Mouse (Mus musculus): Measurements from ENCODE around the gene Gm10719. TPM values are rescaled to one million over a fixed set of nuclear protein-coding genes. Genes with fewer than 3 reads are reported as not detected.
"Not testable (repeated sequence)": the region's sequence is repeated elsewhere in the genome, so short reads cannot be mapped to it uniquely, and the experiment has no call there.

The Gm10719 gene
- polyA plus RNA-seq, 1 experiment from 2014 or later: 0.30 TPM

DNA sequence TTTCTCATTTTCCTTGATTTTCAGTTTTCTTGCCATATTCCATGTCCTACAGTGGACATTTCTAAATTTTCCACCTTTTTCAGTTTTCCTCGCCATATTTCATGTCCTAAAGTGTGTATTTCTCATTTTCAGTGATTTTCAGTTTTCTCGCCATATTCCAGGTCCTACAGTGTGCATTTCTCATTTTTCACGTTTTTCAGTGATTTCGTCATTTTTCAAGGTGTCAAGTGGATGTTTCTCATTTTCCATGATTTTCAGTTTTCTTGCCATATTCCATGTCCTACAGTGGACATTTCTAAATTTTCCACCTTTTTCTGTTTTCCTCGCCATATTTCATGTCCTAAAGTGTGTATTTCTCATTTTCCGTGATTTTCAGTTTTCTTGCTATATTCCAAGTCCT, 8.4 kb downstream of the Gm10719 start:
- not testable (repeated sequence) for H3K4me3 ChIP-seq (ENCODE audit: low read length); H3K36me3 ChIP-seq (ENCODE audit: insufficient read depth, low read length); ATAC-seq (ENCODE audit: low FRiP score, low TSS enrichment); H3K9me3 ChIP-seq (ENCODE audit: low read length); H3K4me1 ChIP-seq (ENCODE audit: insufficient read depth, low read length); H3K4me2 ChIP-seq (replicated peaks; ENCODE audit: low read depth, low read length); H3K9ac ChIP-seq (replicated peaks; ENCODE audit: low read length); H3K27me3 ChIP-seq (ENCODE audit: insufficient read depth, low read length); H3K27ac ChIP-seq (ENCODE audit: low read length)
- 66% methylated on average over 4 of the region's 6 CpGs for WGBS

DNA sequence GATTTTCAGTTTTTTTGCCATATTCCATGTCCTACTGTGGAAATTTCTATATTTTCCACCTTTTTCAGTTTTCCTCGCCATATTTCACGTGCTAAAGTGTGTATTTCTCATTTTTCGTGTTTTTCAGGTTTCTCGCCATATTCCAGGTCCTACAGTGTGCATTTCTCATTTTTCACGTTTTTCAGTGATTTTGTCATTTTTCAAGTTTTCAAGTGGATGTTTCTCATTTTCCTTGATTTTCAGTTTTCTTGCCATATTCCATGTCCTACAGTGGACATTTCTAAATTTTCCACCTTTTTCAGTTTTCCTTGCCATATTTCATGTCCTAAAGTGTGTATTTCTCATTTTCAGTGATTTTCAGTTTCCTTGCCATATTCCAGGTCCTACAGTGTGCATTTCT, 8.9 kb downstream of the Gm10719 start:
- H3K27ac ChIP-seq (ENCODE audit: low read length); H3K4me2 ChIP-seq (replicated peaks; ENCODE audit: low read depth, low read length); H3K9me3 ChIP-seq (ENCODE audit: low read length); ATAC-seq (ENCODE audit: low FRiP score, low TSS enrichment); H3K4me1 ChIP-seq (ENCODE audit: insufficient read depth, low read length); H3K27me3 ChIP-seq (ENCODE audit: insufficient read depth, low read length); H3K4me3 ChIP-seq (ENCODE audit: low read length); H3K36me3 ChIP-seq (ENCODE audit: insufficient read depth, low read length); H3K9ac ChIP-seq (replicated peaks; ENCODE audit: low read length): not testable (repeated sequence)
- WGBS: 73% methylated on average over 5 of the region's 5 CpGs

DNA sequence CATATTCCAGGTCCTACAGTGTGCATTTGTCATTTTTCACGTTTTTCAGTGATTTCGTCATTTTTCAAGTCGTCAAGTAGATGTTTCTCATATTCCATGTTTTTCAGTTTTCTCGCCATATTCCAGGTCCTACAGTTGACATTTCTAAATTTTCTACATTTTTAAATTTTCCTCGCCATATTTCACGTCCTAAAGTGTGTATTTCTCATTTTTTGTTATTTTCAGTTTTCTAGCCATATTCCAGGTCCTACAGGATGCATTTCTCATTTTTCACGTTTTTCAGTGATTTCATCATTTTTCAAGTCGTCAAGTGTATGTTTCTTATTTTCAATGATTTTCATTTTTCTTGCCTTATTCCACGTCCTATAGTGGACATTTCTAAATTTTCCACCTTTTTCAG, 9.5 kb downstream of the Gm10719 start:
- 67% methylated on average over 9 of the region's 9 CpGs for WGBS
- ATAC-seq (ENCODE audit: low FRiP score, low TSS enrichment); H3K9me3 ChIP-seq (ENCODE audit: low read length); H3K27ac ChIP-seq (ENCODE audit: low read length); H3K9ac ChIP-seq (replicated peaks; ENCODE audit: low read length); H3K27me3 ChIP-seq (ENCODE audit: insufficient read depth, low read length); H3K36me3 ChIP-seq (ENCODE audit: insufficient read depth, low read length); H3K4me3 ChIP-seq (ENCODE audit: low read length); H3K4me2 ChIP-seq (replicated peaks; ENCODE audit: low read depth, low read length); H3K4me1 ChIP-seq (ENCODE audit: insufficient read depth, low read length): not testable (repeated sequence)

DNA sequence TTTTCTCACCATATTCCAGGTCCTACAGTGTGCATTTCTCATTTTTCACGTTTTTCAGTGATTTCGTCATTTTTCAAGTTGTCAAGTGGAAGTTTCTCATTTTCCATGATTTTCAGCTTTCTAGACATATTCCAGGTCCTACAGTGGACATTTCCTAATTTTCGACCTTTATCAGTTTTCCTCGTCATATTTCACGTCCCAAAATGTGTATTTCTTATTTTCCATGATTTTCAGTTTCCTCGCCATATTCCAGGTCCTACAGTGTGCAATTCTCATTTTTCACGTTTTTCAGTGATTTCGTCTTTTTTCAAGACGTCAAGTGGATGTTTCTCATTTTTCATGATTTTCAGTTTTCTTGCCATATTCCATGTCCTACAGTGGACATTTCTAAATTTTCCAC, 10.0 kb downstream of the Gm10719 start:
- not testable (repeated sequence) for H3K27me3 ChIP-seq (ENCODE audit: insufficient read depth, low read length); H3K9me3 ChIP-seq (ENCODE audit: low read length); H3K36me3 ChIP-seq (ENCODE audit: insufficient read depth, low read length); H3K9ac ChIP-seq (replicated peaks; ENCODE audit: low read length); H3K4me3 ChIP-seq (ENCODE audit: low read length); ATAC-seq (ENCODE audit: low FRiP score, low TSS enrichment); H3K27ac ChIP-seq (ENCODE audit: low read length); H3K4me1 ChIP-seq (ENCODE audit: insufficient read depth, low read length); H3K4me2 ChIP-seq (replicated peaks; ENCODE audit: low read depth, low read length)
- 74% methylated on average over 9 of the region's 9 CpGs for WGBS

DNA sequence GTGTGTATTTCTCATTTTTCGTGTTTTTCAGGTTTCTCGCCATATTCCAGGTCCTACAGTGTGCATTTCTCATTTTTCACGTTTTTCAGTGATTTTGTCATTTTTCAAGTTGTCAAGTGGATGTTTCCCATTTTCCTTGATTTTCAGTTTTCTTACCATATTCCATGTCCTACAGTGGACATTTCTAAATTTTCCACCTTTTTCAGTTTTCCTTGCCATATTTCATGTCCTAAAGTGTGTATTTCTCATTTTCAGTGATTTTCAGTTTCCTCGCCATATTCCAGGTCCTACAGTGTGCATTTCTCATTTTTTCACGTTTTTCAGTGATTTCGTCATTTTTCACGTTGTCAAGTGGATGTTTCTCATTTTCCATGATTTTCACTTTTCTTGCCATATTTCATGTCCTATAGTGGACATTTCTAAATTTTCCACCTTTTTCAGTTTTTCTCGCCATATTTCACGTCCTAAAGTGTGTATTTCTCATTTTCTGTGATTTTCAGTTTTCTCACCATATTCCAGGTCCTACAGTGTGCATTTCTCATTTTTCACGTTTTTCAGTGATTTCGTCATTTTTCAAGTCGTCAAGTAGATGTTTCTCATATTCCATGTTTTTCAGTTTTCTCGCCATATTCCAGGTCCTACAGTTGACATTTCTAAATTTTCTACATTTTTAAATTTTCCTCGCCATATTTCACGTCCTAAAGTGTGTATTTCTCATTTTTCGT, 12.2 kb downstream of the Gm10719 start:
- H3K4me2 ChIP-seq (replicated peaks; ENCODE audit: low read depth, low read length); H3K27ac ChIP-seq (ENCODE audit: low read length); H3K9ac ChIP-seq (replicated peaks; ENCODE audit: low read length); H3K9me3 ChIP-seq (ENCODE audit: low read length); H3K27me3 ChIP-seq (ENCODE audit: insufficient read depth, low read length); H3K36me3 ChIP-seq (ENCODE audit: insufficient read depth, low read length); H3K4me3 ChIP-seq (ENCODE audit: low read length); ATAC-seq (ENCODE audit: low FRiP score, low TSS enrichment); H3K4me1 ChIP-seq (ENCODE audit: insufficient read depth, low read length): not testable (repeated sequence)
- 69% methylated on average over 12 of the region's 16 CpGs for WGBS

DNA sequence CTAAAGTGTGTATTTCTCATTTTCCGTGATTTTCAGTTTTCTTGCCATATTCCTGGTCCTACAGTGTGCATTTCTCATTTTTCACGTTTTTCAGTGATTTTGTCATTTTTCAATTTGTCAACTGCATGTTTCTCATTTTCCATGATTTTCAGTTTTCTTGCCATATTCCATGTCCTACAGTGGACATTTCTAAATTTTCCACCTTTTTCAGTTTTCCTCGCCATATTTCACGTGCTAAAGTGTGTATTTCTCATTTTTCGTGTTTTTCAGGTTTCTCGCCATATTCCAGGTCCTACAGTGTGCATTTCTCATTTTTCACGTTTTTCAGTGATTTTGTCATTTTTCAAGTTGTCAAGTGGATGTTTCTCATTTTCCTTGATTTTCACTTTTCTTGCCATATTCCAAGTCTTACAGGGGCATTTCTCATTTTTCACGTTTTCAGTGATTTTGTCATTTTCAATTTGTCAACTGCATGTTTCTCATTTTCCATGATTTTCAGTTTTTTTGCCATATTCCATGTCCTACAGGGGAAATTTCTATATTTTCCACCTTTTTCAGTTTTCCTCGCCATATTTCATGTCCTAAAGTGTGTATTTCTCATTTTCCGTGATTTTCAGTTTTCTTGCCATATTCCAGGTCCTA, 13.6 kb downstream of the Gm10719 start:
- not testable (repeated sequence) for H3K36me3 ChIP-seq (ENCODE audit: insufficient read depth, low read length); H3K4me2 ChIP-seq (replicated peaks; ENCODE audit: low read depth, low read length); H3K4me3 ChIP-seq (ENCODE audit: low read length); H3K9ac ChIP-seq (replicated peaks; ENCODE audit: low read length); H3K9me3 ChIP-seq (ENCODE audit: low read length); H3K27ac ChIP-seq (ENCODE audit: low read length); H3K27me3 ChIP-seq (ENCODE audit: insufficient read depth, low read length); H3K4me1 ChIP-seq (ENCODE audit: insufficient read depth, low read length)
- ATAC-seq (ENCODE audit: low FRiP score, low TSS enrichment): 0 out of 2 replicates have a peak, but pooled peaks have one; percentile 35
- WGBS: 57% methylated on average over 2 of the region's 10 CpGs

DNA sequence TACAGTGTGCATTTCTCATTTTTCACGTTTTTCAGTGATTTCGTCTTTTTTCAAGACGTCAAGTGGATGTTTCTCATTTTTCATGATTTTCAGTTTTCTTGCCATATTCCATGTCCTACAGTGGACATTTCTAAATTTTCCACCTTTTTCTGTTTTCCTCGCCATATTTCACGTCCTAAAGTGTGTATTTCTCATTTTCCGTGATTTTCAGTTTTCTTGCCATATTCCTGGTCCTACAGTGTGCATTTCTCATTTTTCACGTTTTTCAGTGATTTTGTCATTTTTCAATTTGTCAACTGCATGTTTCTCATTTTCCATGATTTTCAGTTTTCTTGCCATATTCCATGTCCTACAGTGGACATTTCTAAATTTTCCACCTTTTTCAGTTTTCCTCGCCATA, 17.1 kb downstream of the Gm10719 start, which contains the start of gene Gm17535:
Gene Gm17535, plus strand, starts transcription at position 301 of the 400 bp plus-strand sequence.
- H3K9ac ChIP-seq (replicated peaks; ENCODE audit: low read length); H3K27ac ChIP-seq (ENCODE audit: low read length); H3K36me3 ChIP-seq (ENCODE audit: insufficient read depth, low read length); H3K4me3 ChIP-seq (ENCODE audit: low read length); H3K4me1 ChIP-seq (ENCODE audit: insufficient read depth, low read length); H3K27me3 ChIP-seq (ENCODE audit: insufficient read depth, low read length); H3K9me3 ChIP-seq (ENCODE audit: low read length); ATAC-seq (ENCODE audit: low FRiP score, low TSS enrichment); H3K4me2 ChIP-seq (replicated peaks; ENCODE audit: low read depth, low read length): not testable (repeated sequence)
- no CpG with 5 or more reads among the region's 8 CpGs for WGBS

DNA sequence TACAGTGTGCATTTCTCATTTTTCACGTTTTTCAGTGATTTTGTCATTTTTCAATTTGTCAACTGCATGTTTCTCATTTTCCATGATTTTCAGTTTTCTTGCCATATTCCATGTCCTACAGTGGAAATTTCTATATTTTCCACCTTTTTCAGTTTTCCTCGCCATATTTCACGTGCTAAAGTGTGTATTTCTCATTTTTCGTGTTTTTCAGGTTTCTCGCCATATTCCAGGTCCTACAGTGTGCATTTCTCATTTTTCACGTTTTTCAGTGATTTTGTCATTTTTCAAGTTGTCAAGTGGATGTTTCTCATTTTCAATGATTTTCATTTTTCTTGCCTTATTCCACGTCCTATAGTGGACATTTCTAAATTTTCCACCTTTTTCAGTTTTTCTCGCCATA, 19.4 kb downstream of the Gm10719 start, which contains the start of gene Gm10715:
Gene Gm10715, plus strand, starts transcription at position 301 of the 400 bp plus-strand sequence.
- 74% methylated on average over 6 of the region's 8 CpGs for WGBS
- H3K27me3 ChIP-seq (ENCODE audit: insufficient read depth, low read length); H3K4me3 ChIP-seq (ENCODE audit: low read length); ATAC-seq (ENCODE audit: low FRiP score, low TSS enrichment); H3K9me3 ChIP-seq (ENCODE audit: low read length); H3K36me3 ChIP-seq (ENCODE audit: insufficient read depth, low read length); H3K4me1 ChIP-seq (ENCODE audit: insufficient read depth, low read length); H3K9ac ChIP-seq (replicated peaks; ENCODE audit: low read length); H3K4me2 ChIP-seq (replicated peaks; ENCODE audit: low read depth, low read length); H3K27ac ChIP-seq (ENCODE audit: low read length): not testable (repeated sequence)

DNA sequence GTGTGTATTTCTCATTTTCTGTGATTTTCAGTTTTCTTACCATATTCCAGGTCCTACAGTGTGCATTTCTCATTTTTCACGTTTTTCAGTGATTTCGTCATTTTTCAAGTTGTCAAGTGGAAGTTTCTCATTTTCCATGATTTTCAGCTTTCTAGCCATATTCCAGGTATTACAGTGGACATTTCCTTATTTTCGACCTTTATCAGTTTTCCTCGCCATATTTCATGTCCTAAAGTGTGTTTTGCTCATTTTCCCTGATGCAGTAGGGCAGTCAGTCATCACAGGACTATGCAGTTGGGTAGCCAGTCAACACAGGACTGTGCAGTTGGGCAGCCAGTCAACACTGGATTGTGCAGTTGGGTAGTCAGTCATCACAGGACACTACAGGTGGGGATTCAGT, 21.0 kb downstream of the Gm10719 start:
- not testable (repeated sequence) for H3K4me3 ChIP-seq (ENCODE audit: low read length); ATAC-seq (ENCODE audit: low FRiP score, low TSS enrichment); H3K36me3 ChIP-seq (ENCODE audit: insufficient read depth, low read length); H3K4me2 ChIP-seq (replicated peaks; ENCODE audit: low read depth, low read length); H3K27me3 ChIP-seq (ENCODE audit: insufficient read depth, low read length); H3K9ac ChIP-seq (replicated peaks; ENCODE audit: low read length); H3K9me3 ChIP-seq (ENCODE audit: low read length); H3K27ac ChIP-seq (ENCODE audit: low read length); H3K4me1 ChIP-seq (ENCODE audit: insufficient read depth, low read length)
- WGBS: 67% methylated on average over 4 of the region's 4 CpGs

Data from kidney, embryonic 16.5 days (tissue).